In the genomic region with DNA sequence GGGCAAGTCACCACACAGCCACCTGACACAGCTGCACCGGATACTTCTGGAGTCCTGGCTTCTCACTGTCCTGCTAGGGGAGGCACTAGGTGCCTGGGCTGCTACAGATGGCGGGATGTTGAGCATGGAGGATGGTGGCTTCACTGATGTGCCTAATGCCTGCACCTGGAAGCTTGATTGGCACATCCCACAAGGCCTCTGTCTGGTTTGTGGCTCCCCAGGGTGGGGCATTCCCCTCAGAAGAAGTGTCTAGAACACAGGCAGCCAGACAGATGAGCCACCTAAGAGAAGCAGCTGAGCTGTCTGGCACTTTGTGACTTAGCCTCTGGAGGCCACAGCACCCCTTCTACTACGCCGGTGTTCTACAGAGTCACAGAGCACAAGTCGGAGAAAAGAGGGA, we compare ENCODE assay signal across 28 mouse cellular contexts. TPM values are rescaled to one million over a fixed set of nuclear protein-coding genes. Genes with fewer than 3 reads are reported as not detected.
DNase-seq lines count a peak whose midpoint lies in the region; ATAC-seq lines count a peak whose summit lies in the region.
"Had no signal": no experiment of that assay in that cellular context is flagged by ENCODE, and none has a peak within 500 bp of the region (broad histone marks: within the 10 kb centered on the region; RNA-seq: fewer than 3 reads in every experiment).

No protein-coding gene starts in this region.

- H3K27ac ChIP-seq in forebrain, embryonic 10.5 days = peak overlapping the region; percentile 48; the same call in 1 of the 2 replicates
- H3K27ac ChIP-seq in forebrain, embryonic 11.5 days (ENCODE audit: low read depth, low read length) = no peak overlapping the region
- H3K27ac ChIP-seq: embryonic facial prominence, embryonic 10.5 days; heart, adult 2 months; heart, embryonic 13.5 days; limb, embryonic 13.5 days; liver, embryonic 12.5 days had no signal

- no peaks in the 10 kb centered on the region for H3K36me3 ChIP-seq in forebrain, embryonic 10.5 days (replicated peaks)
- no peaks in the 10 kb centered on the region for H3K36me3 ChIP-seq in forebrain, embryonic 11.5 days (ENCODE audit: control insufficient read depth, insufficient read depth, low read length)
- H3K36me3 ChIP-seq: embryonic facial prominence, embryonic 10.5 days; G1E; heart, embryonic 13.5 days; limb, embryonic 13.5 days; liver, embryonic 12.5 days had no signal

- no peak overlapping the region for H3K4me3 ChIP-seq in forebrain, embryonic 10.5 days
- H3K4me3 ChIP-seq in forebrain, embryonic 11.5 days (ENCODE audit: low read depth, low read length) = no peak overlapping the region
- H3K4me3 ChIP-seq: embryonic facial prominence, embryonic 10.5 days; heart, adult 2 months; heart, embryonic 13.5 days; limb, embryonic 13.5 days; liver, embryonic 12.5 days had no signal

- ATAC-seq in forebrain, embryonic 11.5 days (replicated peaks; ENCODE audit: low FRiP score) = no peak
- ATAC-seq: forebrain, postnatal 0 days; hindbrain, embryonic 16.5 days; intestine, postnatal 0 days; liver, embryonic 12.5 days; Patski had no signal

- peaks cover 50% of the 10 kb centered on the region for H3K27me3 ChIP-seq in forebrain, embryonic 10.5 days (ENCODE audit: poor library complexity, severe bottlenecking)
- no peaks in the 10 kb centered on the region for H3K27me3 ChIP-seq in forebrain, embryonic 11.5 days (ENCODE audit: control insufficient read depth, insufficient read depth, low read length)
- H3K27me3 ChIP-seq: heart, embryonic 13.5 days; limb, embryonic 13.5 days; Patski had no signal

- no peak for DNase-seq in forebrain, embryonic 10.5 days (ENCODE audit: extremely low spot score, low spot score)
- no peak for DNase-seq in forebrain, embryonic 11.5 days (ENCODE audit: low spot score)
- DNase-seq in T-cell, adult 2 months (ENCODE audit: low spot score) = peak; percentile 71
- peak; percentile 60 to 76 for DNase-seq in thymus, adult 18-20 months
- peak; percentile 68 to 76 for DNase-seq in thymus, postnatal 36 days
- no peak for DNase-seq in left cerebral cortex, postnatal 4 days
- DNase-seq in embryo, embryonic 10.5 days (ENCODE audit: low spot score) = no peak
- DNase-seq in kidney, adult 8-10 months = no peak
- DNase-seq: adrenal gland, adult 8-10 months; cerebellum, adult 11-12 months; forebrain, postnatal 0 days; gastrocnemius, postnatal 25 days; heart, adult 2 months; heart, postnatal 4 days; kidney, postnatal 4 days; lung, adult 18-20 months; lung, postnatal 14 days; midbrain, embryonic 14.5 days; right cerebral cortex, postnatal 4 days had no signal

- no peak overlapping the region for H3K9ac ChIP-seq in forebrain, embryonic 11.5 days (ENCODE audit: low read length)
- H3K9ac ChIP-seq: forebrain, postnatal 0 days; heart, embryonic 13.5 days; limb, embryonic 13.5 days; liver, embryonic 12.5 days had no signal

- H3K9me3 ChIP-seq in forebrain, embryonic 10.5 days = no peaks in the 10 kb centered on the region
- H3K9me3 ChIP-seq in forebrain, embryonic 11.5 days (ENCODE audit: control insufficient read depth, low read length) = no peaks in the 10 kb centered on the region
- H3K9me3 ChIP-seq: embryonic facial prominence, embryonic 10.5 days; G1E; heart, embryonic 13.5 days; limb, embryonic 13.5 days; liver, embryonic 12.5 days had no signal

- intact Hi-C loops in left cerebral cortex, postnatal 4 days (cut with DNase I) = loop anchor here (10.0 kb wide), 1 partner anchor 132 kb away; no protein-coding TSS in a partner anchor

- 91% methylated on average over 5 of the region's 5 CpGs for WGBS in forebrain, embryonic 10.5 days
- 80% methylated on average over 5 of the region's 5 CpGs for WGBS in forebrain, embryonic 11.5 days

- H3K4me1 ChIP-seq in forebrain, embryonic 10.5 days = peaks cover 29% of the 10 kb centered on the region
- peaks cover 9% of the 10 kb centered on the region; the same call in 1 of the 2 replicates for H3K4me1 ChIP-seq in forebrain, embryonic 11.5 days (replicated peaks; ENCODE audit: control insufficient read depth, insufficient read depth, low read length)

- H3K4me2 ChIP-seq in forebrain, embryonic 11.5 days (ENCODE audit: low read depth, low read length, severe bottlenecking) = no peak overlapping the region
- H3K4me2 ChIP-seq: heart, embryonic 13.5 days; limb, embryonic 13.5 days; liver, embryonic 12.5 days had no signal

RNA-seq across cellular contexts. Expression of a gene that starts 9.5 kb away (rescaled TPM):
- not detected in 2 replicates for polyA plus RNA-seq in forebrain, embryonic 10.5 days (2016; fragmentation: Nextera tagmentation; extraction: Ambion mirVana)
- polyA plus RNA-seq in forebrain, embryonic 11.5 days (2014; fragmentation: Nextera tagmentation; extraction: Ambion mirVana) = not detected in 2 replicates
- under 1 TPM in 1 of 2 experiments, not detected in 1; 0.44 TPM for total RNA-seq in left cerebral cortex, postnatal 4 days (2021)
- total RNA-seq: forebrain, postnatal 0 days; left cerebral cortex, postnatal 14 days had no signal
- polyA plus RNA-seq: embryonic facial prominence, embryonic 10.5 days; G1E; heart, embryonic 13.5 days; intestine, postnatal 0 days; limb, embryonic 13.5 days; liver, embryonic 12.5 days; midbrain, embryonic 14.5 days; Patski had no signal

Comparison
In these comparisons a context has a peak if more than half of its experiments do, and no peak if none do; other contexts are left out.
1. DNase-seq: peak in T-cell, adult 2 months (single experiment), thymus, adult 18-20 months (2 of 2) and thymus, postnatal 36 days (2 of 2); none in forebrain, embryonic 10.5 days (single experiment), forebrain, embryonic 11.5 days (single experiment), left cerebral cortex, postnatal 4 days (single experiment), embryo, embryonic 10.5 days (single experiment) and kidney, adult 8-10 months (0 of 2).